Mouse (Mus musculus) liver, embryonic 13.5 days (tissue): ENCODE data around the gene Chp2. TPM values are rescaled to one million over a fixed set of nuclear protein-coding genes. Genes with fewer than 3 reads are reported as not detected.

Experiments
- ATAC-seq: fragments of 200-750 bp; cut with Nextera tagmentation; 2 replicates; pipeline ENCODE4 v1.8.0; 2017; ENCODE audit warnings: low read depth, mild to moderate bottlenecking, moderate number of reproducible peaks, moderate library complexity
- DNase-seq: peaks from one replicate; pipeline ENCODE4 v3.0.0; 2022
- H3K27ac ChIP-seq: fragments of 300-500 bp; sonication (generic); 2 replicates; pipeline ENCODE4 v1.5.1; 2015; ENCODE audit warnings: moderate library complexity, mild to moderate bottlenecking, inconsistent platforms
- H3K27me3 ChIP-seq: fragments of 300-500 bp; sonication (generic); 2 replicates; pipeline ENCODE4 v1.6.1; 2015; ENCODE audit warnings: mild to moderate bottlenecking, inconsistent platforms
- H3K36me3 ChIP-seq: fragments of 300-500 bp; sonication (generic); 2 replicates; pipeline ENCODE4 v1.6.1; 2015; ENCODE audit warnings: mild to moderate bottlenecking, inconsistent platforms
- H3K4me1 ChIP-seq: fragments of 300-500 bp; sonication (generic); replicated peaks from 2 replicates; pipeline ENCODE4 v1.6.1; 2015; ENCODE audit warnings: inconsistent platforms
- H3K4me2 ChIP-seq: fragments of 300-500 bp; sonication (generic); 2 replicates; pipeline ENCODE4 v1.6.1; 2015; ENCODE audit warnings: inconsistent platforms, mild to moderate bottlenecking, moderate library complexity
- H3K4me3 ChIP-seq: fragments of 300-500 bp; sonication (generic); replicated peaks from 2 replicates; pipeline ENCODE4 v1.5.1; 2015; ENCODE audit warnings: mild to moderate bottlenecking, inconsistent platforms
- H3K9ac ChIP-seq: fragments of 300-500 bp; sonication (generic); 2 replicates; pipeline ENCODE4 v1.6.1; 2015; ENCODE audit warnings: mild to moderate bottlenecking, inconsistent platforms
- H3K9me3 ChIP-seq: fragments of 300-500 bp; sonication (generic); replicated peaks from 2 replicates; pipeline ENCODE4 v1.6.1; 2016; ENCODE audit warnings: inconsistent platforms
- WGBS: fragments of 180-500 bp; shearing (Covaris S2); methylation state at CpG from one replicate; pipeline ENCODE4 v1.1.7; 2015; ENCODE audit not compliant: insufficient replicate concordance; 5-methylcytosine and 5-hydroxymethylcytosine counted together
- polyA plus RNA-seq: library from polyadenylated mRNA; unstranded; fragments of >200 nt; fragmentation: Nextera tagmentation; extraction: Ambion mirVana; gene quantifications from 2 replicates; pipeline ENCODE4 v1.2.1, GENCODE M21; 2015

Chp2 gene
- polyA plus RNA-seq, 1 experiment from 2014 or later, result 0.59 TPM

DNA sequence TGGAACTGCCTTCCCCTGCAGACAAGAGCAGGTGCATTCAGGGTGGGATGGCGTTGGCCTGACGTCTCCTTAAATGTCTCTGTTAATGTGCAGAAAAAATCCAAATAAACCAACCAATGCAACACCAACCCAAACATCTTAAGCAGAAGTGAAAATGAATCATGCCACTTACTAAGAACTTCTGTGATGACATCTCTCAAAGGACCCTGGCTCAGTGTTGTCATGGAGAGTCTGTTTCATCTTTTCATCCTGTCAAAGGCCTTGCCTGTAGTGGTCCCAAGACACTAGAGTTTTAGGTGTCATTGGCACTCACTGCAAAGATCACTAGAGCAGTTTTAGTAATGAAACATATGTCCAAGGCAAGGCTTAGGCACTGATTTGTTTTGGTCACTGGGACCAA lies 53.0 kb downstream of the Chp2 start:
- no peaks in the 10 kb centered on the region for H3K36me3 ChIP-seq
- WGBS, result 73% methylated on average over 2 of the region's 2 CpGs
- no peaks in the 10 kb centered on the region for H3K4me1 ChIP-seq
- no peak overlapping the region for H3K4me2 ChIP-seq
- no peak overlapping the region for H3K4me3 ChIP-seq
- H3K27me3 ChIP-seq, result no peaks in the 10 kb centered on the region
- no peak for DNase-seq
- H3K9me3 ChIP-seq, result no peaks in the 10 kb centered on the region
- no peak for ATAC-seq
- H3K9ac ChIP-seq, result no peak overlapping the region
- H3K27ac ChIP-seq, result no peak overlapping the region

Other genes with a start within 250 kb of the Chp2 start
- 11.1 and 11.4 TPM in 2 replicates for gene Cog7, start 237.8 kb upstream of the Chp2 start, polyA plus RNA-seq
- 39.7 and 41.9 TPM in 2 replicates for gene Gga2, start 198.3 kb upstream of the Chp2 start, polyA plus RNA-seq
- gene Ubfd1, start 152.3 kb upstream of the Chp2 start, polyA plus RNA-seq, result 18.7 and 22.1 TPM in 2 replicates
- 8.3 TPM in 2 replicates for gene Ears2, start 152.2 kb upstream of the Chp2 start, polyA plus RNA-seq
- gene Ndufab1, start 117.6 kb upstream of the Chp2 start, polyA plus RNA-seq, result 562 and 589 TPM in 2 replicates
- gene Palb2, start 86.5 kb upstream of the Chp2 start, polyA plus RNA-seq, result 13.5 and 16.0 TPM in 2 replicates
- 54.7 and 55.9 TPM in 2 replicates for gene Dctn5, start 86.5 kb upstream of the Chp2 start, polyA plus RNA-seq
- 123 and 138 TPM in 2 replicates for gene Plk1, start 60.1 kb upstream of the Chp2 start, polyA plus RNA-seq
- not detected in 2 replicates for gene Ern2, start 33.3 kb upstream of the Chp2 start, polyA plus RNA-seq
- gene Prkcb, start 69.3 kb downstream of the Chp2 start, polyA plus RNA-seq, result 1.8 and 2.3 TPM in 2 replicates